Mouse (Mus musculus) cerebellum, postnatal 10 days (tissue): ENCODE measurements around the gene Cd40lg.

Experiments used
- DNase-seq, 2 experiments: peaks; one replicate each; pipeline ENCODE4 v3.0.0; 2021; ENCODE audit warnings: mixed read lengths in 2 of 2

The Cd40lg gene

DNA sequence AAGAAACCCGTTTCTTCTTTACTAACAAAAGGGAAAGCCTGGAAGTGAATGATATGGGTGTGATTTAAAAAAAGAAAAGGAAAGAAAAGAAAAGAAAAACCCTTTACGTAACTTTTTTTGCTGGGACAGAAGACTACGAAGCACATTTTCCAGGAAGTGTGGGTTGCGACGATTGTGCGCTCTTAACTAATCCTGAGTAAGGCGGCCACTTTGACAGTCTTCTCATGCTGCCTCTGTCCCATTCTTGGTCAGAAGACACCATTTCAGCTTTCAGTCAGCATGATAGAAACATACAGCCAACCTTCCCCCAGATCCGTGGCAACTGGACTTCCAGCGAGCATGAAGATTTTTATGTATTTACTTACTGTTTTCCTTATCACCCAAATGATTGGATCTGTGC lies at the start of gene Cd40lg:
Gene Cd40lg (plus strand): TSS at position 268 of the 400 bp plus-strand sequence.
- no peak for DNase-seq

DNA sequence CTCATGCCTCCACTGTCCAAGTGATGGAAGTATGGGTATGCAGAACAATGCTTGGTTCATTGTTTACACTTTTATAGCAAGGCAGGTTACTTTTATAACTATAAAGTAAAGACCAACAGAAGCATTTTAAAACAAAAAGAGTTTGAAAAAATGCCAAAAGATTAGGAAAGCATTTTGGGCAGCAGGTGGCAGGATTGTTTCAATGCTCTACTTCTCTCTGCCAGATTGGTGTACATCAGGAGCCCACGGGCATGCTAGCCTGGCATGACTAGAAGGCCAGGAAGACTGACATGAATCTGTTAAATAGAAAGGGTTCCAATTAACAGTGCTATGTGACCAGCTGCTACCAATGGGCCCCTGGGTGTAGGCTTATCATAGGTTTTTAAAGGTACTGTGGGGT lies 45.4 kb upstream of the Cd40lg start:
- DNase-seq: peak; percentile 1

DNA sequence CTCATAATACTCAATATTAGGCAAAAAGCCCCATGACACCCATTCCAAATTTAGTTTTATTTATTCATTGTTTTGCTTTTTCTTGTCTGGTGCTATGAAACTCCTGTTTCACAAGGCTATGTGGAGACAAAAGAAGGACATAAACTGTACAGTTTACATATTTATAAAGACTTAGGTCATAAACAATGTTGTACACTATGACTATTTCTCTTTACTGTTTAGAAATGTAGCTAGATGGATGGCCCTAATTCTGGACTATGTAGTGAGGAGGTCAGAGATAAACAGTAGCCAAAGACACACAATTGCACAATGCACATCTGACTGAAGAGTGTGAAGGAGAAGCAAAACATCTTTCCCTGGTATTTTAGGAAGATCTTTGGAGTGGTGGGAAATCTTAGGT lies 40.7 kb upstream of the Cd40lg start:
- no peak for DNase-seq

DNA sequence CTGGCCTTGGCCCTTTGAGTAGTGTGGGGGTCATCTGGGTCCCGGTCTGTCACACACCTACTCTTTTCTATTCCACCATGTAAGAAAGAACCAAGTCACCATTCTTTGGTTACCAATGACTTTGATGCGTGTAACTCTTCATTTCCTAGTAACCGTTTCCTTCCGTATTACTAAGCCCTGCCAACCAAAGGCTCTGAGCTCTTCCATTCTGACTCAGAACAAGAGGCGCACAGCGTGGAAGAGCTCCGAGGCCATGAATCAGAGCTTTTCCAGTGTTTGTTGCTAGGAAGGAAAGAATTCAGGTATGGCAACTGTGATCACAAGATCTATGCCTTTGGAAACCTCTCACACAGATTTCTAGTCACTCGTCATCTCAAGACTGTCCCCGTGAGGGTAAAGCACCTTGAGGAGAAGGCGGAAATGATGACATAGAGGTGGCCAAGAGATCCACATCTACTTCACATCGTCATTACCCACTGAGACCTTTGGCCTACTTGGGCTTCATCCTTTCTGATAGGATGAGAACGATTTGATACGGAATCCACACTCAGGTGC lies 34.6 kb upstream of the Cd40lg start:
- no peak for DNase-seq

DNA sequence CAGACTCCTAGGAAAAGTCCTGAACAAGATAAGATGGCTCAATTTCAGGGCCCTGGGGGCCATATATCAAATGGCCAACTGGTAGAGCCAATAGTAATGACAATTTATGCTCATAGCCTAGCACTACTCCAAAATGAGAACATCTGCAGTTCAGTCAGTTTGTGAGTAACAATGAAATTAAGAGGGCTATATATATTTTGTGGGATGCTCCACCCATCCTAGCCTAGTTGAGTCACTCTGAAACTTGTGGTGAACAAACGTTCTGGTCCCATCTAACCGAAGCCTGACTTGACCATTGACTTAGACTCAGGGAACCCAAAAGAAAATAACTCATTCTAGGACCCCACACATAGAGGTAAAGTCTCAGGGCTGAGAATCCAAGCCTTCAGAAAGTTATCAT lies 29.5 kb upstream of the Cd40lg start:
- no peak for DNase-seq

DNA sequence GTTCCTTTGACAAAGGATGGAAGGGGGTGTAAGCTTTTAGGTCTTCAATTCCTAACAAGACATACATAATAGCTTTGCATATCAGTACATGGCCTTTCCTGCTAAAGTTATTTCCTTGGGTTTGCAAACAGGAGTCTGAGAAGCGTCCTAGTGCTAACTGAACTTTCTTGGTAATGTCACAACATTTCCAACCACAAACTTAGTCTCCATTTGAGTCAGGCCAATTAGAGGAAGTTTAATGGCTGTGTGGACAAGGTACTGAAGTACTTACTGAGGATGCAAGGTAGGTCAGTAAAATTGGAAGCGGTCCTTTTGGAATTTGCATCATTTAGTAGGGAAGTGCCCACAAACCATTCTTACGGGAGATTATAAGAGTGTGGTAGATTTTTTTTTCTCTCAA lies 28.6 kb upstream of the Cd40lg start:
- DNase-seq: no peak

DNA sequence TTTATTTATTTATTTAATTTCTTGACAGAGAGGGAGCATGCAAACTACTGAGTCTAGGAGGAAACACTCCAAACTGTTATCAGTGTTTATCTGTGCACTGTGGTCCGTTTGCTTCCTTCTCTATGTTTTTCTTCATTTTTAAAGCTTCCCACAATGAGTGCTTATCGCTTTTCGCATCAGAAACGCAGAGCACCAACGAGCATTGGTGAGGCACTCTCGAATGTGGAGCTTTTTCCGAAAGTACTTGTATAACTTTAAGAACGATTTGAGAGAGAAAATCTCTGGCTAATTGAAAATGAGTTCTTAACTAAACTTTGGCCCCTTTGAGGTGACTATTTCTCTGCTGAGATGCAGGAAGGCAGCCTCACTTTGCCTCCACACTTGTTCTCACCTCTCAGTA lies 24.6 kb upstream of the Cd40lg start:
- DNase-seq: no peak

DNA sequence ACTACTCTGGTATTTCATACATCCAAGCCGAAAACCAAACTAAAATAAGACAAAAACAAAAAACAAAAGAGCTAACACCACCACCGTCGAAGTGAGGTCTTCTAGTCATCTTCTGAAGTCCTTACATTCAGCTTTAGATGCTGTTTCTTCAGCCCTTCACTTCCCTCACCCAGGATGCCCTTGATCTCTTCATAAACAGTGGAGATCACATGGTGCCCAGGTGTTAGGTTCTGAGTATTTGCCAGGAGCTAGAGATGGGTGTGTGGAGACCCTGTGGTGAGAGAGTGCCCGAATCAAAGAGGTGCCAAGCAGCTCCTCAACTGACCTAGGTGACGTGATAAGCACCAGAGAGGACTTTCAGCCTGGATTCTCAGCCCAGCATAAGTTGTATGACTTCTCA lies 22.6 kb upstream of the Cd40lg start:
- DNase-seq: no peak

DNA sequence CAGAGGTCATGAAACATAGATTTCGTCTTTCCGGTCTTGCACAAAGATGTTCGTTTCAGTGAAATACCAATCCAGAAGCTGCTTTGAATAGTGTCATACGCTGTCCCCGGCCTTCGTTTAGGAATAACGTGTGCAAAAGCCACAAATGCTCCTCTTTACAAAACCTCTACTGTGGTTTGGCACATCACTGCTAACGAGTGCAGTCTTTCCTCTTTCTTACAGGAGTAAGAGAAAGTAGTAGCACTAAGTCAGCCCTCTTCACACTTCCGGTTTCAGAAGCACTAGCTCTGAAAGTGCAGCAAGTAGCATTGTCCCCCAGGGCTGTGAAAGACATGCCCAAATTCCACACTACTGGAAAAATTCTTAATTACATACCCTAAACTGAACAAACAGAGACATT lies 15.6 kb upstream of the Cd40lg start:
- no peak for DNase-seq

DNA sequence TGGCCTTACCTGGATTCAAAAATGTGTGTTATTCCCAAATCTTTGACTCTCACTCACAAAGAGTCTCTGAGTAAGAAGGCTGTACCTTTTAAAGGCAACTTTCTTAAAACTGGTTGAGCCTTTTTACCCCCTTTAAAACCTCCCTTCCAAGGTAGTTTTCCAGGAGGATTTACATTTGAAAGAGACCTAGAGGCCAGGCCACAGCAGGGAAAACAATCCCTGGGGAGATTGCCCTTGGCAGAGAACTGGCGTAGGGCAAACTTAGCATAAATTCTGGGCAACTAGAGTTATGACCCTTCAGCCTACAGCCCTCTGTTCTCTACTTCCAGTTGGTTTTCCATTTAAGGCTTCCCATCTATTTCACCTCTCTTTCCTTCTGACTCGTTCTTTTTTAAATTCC lies 13.9 kb upstream of the Cd40lg start:
- no peak for DNase-seq

DNA sequence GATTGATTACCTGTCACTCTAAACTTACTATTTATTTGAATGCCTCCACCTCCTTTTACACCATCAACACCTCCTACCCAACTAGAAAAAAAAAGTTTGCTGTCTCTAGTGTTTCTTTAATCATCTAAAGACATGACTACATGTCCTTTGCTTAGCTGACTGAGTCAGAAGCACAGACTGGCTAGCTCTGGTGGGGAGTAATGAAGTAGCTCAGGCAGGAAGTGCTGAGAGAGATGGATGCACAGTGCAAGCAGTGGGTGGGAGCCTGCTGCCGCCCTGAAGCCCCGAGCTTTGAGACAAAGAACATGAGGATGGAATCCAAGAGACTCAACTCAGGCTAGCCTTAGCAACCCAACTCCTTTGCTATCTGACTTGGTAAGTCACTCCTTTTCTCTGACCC lies 11.5 kb upstream of the Cd40lg start:
- DNase-seq: no peak

DNA sequence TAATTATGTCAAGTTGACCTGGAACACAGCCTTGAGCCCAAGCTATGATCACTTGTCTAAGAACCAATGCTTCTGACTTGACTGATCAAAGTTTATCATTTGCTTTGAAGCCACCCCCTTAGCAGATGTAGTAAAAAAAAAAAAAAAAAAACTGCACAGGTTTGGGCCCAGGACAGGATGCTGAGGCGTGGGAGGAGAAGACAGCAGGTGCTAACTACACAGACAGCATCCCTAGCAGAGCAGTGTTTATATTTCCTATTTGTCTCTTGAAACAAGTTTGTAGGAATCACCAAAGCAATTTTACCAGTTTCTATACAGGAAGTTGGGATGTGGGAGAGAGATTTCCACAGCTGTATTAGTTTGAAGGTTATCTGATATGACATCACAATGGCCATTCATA lies 1.4 kb upstream of the Cd40lg start:
- DNase-seq: no peak

DNA sequence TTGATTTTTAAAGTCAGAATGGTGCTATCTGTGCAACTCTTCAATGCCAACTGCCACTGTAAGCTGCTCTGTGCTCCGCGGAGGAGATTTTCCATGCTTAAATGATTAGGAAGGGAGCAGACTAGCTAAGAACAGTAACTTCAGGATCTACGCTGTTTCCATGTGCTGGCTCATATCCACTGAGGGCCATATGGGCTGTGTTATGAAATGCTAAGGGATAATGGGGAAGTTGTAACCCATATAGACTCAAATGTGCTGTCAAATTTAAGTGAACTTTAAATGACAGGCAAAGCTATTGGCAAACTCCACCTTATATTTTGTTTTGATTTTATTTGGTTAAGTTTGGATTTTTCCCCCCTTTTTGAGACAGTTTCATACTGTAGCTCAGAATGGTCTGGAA lies 919 bp downstream of the Cd40lg start:
- no peak for DNase-seq

DNA sequence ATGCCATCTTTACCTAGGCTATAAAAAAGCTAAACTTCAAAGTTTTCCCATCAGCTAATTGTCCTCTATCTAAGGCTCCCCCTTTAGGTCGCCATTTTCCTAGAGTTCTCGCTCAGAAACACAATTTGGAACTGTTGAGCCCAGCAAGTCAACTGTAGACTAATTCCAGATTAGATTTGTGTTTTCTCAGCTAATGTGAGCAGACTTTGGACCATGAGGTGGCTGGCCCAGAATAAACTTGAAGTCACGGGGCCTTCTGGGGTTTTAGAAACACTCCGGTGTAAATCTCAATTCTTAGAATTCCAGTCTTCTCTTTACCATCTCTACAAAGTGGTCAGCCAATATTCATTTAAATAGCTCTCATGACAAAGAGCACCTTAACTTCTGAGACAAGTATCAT lies 3.6 kb downstream of the Cd40lg start:
- DNase-seq: no peak

DNA sequence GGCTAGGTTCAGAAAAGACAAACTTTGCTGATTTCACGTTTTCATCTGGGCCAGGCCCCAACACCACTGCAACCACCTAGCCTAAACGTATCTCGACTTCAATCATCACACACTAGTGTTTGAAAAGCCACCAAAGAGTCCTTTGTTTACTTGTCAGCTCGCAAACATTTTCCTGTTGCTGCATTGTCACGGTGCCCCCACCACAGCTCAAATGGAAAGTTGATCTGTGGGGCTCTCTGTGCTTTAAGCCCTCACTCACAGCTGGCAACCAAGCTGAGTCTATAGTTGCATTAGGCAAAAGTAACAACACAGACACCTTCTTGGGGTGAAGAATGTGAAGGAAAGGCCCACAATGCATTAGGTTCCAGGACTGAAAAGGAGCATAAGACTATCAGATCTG lies 4.3 kb downstream of the Cd40lg start:
- no peak for DNase-seq

DNA sequence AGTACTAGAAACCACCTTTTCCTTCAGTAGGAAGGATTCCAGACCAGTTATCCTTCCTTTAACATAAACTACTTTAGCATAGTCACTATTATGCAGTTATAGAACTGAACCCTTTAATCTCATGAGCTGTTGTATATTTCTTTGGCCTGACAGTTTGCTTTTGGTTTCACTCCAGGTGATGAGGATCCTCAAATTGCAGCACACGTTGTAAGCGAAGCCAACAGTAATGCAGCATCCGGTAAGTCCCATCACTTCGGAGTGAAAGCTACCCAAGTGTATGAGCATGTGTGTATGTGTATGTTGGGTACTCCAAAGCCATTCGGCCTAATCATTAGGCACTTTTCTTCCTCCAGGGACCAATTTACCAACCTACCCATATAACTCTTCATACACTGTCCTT lies 7.6 kb downstream of the Cd40lg start:
- DNase-seq: no peak

DNA sequence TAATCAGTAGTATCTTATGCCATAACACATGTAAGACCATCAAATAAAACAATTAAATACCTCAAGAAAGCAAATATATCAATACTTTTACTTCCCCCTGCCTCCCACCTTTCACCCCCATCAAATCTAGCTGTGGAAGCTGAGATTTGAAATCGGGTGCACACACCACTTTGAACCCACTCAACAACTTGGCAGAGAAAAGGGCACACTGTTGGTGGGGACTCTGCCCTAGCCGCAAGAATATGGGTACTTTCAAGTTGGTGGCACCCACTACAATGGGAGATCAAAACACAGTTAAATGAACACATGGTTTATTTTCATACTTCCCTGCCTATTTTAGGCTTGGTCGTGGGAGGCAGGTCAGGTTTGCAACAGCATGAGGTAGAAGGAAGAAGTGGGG lies 9.9 kb downstream of the Cd40lg start:
- no peak for DNase-seq

DNA sequence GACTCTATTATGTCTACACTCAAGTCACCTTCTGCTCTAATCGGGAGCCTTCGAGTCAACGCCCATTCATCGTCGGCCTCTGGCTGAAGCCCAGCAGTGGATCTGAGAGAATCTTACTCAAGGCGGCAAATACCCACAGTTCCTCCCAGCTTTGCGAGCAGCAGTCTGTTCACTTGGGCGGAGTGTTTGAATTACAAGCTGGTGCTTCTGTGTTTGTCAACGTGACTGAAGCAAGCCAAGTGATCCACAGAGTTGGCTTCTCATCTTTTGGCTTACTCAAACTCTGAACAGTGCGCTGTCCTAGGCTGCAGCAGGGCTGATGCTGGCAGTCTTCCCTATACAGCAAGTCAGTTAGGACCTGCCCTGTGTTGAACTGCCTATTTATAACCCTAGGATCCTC lies 11.4 kb downstream of the Cd40lg start:
- DNase-seq: peak; percentile 55 to 65

DNA sequence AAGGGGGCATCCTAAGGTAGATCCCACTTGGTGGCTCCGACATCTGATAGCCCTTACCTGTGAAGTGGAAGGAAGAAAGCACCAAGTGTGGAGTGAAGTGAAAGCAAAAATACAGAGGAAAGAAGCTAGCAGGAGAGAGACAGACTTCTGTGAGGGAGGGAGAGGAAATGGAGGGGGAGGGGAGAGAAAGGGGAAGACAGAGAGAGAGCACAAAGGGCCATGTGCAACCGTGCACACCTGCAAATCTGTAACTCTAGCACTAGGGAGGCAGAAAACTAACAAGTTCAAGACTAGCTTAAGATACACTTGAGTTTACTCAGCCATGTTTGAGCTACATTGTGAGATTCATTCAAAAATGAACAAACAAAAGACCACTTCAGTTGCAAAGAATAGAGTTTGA lies 16.2 kb downstream of the Cd40lg start:
- no peak for DNase-seq

DNA sequence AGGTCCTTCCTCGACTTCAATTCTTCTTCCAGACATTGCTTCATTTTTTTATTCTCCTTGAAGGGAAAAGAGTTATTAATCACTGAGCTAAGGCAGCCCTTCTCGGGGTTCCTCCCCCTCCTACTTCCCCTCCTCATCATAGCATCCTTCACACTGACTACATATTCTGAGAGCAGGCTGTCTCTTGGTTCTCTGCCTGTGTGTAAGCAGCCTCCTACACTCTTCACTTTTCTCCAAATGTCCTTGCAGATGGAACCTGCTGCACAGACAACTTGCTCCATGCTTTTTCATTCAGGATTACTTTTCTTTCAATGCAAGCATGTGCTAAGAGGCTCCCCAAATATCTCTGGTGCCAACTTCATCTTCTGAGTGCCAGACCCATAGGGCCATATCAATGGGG lies 21.7 kb downstream of the Cd40lg start:
- no peak for DNase-seq

DNA sequence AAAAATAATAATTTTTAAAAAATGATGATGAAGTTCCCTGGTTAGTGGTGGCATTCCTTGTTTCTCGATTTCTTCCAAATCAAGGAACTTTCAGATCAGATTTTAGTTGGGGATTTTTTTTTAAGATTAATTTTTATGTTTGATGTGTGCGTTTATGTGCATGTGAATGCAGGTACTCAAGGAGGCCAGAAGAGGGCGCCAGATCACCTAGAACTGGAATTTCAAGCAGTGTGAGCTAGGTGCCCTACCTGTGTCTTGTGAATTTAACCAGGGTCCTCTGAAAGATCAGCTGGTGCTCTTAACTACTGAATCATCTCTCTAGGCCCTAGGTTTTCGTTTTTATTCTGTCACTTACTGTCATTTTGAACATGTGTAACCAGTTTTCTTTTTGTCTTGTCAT lies 24.0 kb downstream of the Cd40lg start:
- no peak for DNase-seq

DNA sequence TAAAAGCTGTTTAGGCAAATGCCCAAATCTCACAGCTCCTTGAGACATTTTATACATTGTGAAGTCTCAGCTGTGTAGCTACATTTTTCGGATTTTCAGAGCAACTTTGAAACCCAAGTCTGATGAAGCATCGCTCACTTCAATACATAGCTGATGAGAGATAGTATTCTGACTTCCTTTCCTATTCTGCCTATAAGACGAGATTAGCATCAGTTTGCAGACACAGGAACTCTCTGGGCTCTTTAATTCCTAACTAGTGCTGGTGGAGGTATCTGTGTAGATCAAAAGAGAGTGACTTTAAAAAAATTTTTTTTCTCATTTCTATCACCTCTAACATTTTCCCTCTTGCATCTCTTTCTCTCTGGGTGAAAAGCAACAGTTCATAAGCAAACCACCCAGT lies 26.6 kb downstream of the Cd40lg start:
- no peak for DNase-seq

DNA sequence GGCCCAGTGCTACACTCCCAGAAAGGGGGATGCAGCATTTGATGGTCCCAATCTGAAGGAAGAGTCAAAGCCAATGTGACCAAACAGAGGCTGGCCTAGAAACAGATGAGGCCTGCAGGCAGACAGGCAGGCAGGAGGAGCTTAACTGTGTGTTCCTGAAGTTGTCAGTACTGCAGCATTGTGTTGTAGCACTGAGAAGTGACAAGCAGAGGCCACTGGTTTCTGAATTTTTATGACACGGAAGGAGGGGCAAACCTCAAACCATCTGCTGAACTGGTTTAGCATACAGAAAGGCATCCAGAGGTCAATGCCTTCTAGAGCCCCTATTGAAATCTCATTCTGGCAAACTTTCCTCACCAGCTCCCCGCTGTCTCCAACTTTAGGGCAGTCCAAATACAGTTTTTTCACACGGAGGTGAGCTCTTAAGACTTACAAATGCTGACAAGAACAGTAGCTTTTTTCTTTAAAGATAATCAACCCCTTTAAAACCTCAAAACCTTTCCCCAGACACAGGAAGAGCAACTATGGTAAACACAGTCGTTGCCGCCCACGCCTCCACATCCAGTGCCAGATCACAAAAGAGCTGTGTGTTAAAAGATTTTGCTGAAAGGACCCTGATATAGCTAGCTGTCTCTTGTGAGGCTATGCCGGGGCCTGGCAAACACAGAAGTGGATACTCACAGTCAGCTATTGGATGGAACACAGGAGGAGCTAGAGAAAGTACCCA lies 41.5 kb downstream of the Cd40lg start:
- DNase-seq: no peak

DNA sequence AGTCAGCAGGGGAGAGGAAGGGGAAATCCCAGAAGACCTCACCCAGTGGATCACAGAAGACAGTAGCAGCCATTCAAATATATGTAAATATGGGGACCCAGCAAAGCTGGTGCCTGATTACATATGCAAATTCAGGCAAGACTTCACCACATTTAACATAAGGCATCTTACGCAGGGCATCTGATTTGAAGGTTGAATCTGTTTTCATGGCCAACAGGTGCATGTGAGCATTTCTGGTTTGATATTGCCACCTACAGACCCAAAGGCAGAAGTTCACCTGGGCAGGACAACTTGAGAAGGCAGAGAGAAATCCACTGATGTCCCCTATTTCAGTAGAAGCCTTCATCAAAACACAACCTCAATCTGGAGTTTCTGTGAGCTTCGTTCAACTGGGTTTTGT lies 48.8 kb downstream of the Cd40lg start:
- peak; percentile 19 to 23 for DNase-seq

DNA sequence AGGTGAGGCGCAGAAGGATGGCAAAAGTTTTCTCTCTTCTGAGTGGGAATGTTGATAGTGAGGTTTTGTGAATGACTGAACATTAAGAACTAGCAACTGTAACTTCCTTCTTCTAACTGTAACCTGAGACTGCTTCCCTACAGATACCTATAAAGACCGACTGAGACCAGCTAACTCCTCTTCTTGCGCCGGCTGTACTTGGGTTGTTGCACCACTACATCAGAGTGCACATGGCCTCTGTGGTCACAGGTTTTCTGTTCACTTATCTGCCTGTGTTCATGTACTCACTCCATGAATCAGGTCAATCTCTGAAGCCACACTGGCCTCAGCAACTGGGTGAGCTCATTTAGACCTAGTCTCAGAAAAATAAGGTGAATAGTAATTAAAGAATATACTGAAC lies 51.6 kb downstream of the Cd40lg start:
- DNase-seq: no peak
